Mouse (Mus musculus): ENCODE data around the gene Scnn1b.

GRCm38 (mm10) chr7:121938124-121938891 is 73.5 kb downstream of the Scnn1b start:
- TF ChIP-seq CTCF (IDR thresholded peaks at IDR 0.05; ENCODE audit: extremely low read depth, insufficient read depth, insufficient read length, insufficient replicate concordance) = no peak
- no peak for TF ChIP-seq POLR2A (IDR thresholded peaks at IDR 0.05; ENCODE audit: low read depth, low read length)
